Mouse (Mus musculus) CD8-positive naive resting alpha-beta T cell, adult 2 months (primary cell): ENCODE measurements around the gene Srebf1.

Source experiments
- DNase-seq, 2 experiments: peaks; one replicate each; pipeline ENCODE4 v3.0.0; 2022; ENCODE audit warnings: low read depth in 2 of 2, low spot score in 2 of 2

The Srebf1 gene

GRCm38 (mm10) chr11:60150677-60151076 lies 71.7 kb downstream of the Srebf1 start:
- no peak for DNase-seq
